Mouse (Mus musculus) adrenal gland, postnatal 4 days (tissue): ENCODE data around the gene Endou. TPM values are rescaled to one million over a fixed set of nuclear protein-coding genes. Genes with fewer than 3 reads are reported as not detected.

Experiments used
- DNase-seq, 2 experiments: peaks; one replicate each; pipeline ENCODE4 v3.0.0; 2021 to 2022; ENCODE audit warnings: low spot score in 2 of 2, mixed read lengths in 2 of 2
- total RNA-seq, 2 experiments: library from RNA; stranded (reverse); gene quantifications; 2 replicates each; pipeline ENCODE4 v1.2.3; 2021

The Endou gene
- total RNA-seq, 2 experiments from 2014 or later = 0.95 to 1.1 TPM

GRCm38 (mm10) chr15:97755361-97755760 lies 24.2 kb upstream of the Endou start:
- DNase-seq = no peak

- no peak for DNase-seq
Observed at GRCm38 (mm10) chr15:97754476-97754875, 23.3 kb upstream of the Endou start.

GRCm38 (mm10) chr15:97752491-97752890 lies 21.4 kb upstream of the Endou start:
- DNase-seq = no peak

GRCm38 (mm10) chr15:97751676-97752075 lies 20.5 kb upstream of the Endou start:
- no peak for DNase-seq

GRCm38 (mm10) chr15:97750697-97751096 lies 19.6 kb upstream of the Endou start:
- DNase-seq = peak in 1 of 2 experiments; percentile 70

- no peak for DNase-seq
Observed at GRCm38 (mm10) chr15:97749841-97750240, 18.7 kb upstream of the Endou start.

- no peak for DNase-seq
Observed at GRCm38 (mm10) chr15:97749397-97749796, 18.3 kb upstream of the Endou start.

GRCm38 (mm10) chr15:97748964-97749363 lies 17.8 kb upstream of the Endou start:
- no peak for DNase-seq

- DNase-seq = no peak
Observed at GRCm38 (mm10) chr15:97748309-97748708, 17.2 kb upstream of the Endou start.

GRCm38 (mm10) chr15:97747486-97747885 lies 16.3 kb upstream of the Endou start:
- DNase-seq = no peak

GRCm38 (mm10) chr15:97746748-97747147 lies 15.6 kb upstream of the Endou start:
- DNase-seq = no peak

GRCm38 (mm10) chr15:97746278-97746677 lies 15.1 kb upstream of the Endou start:
- no peak for DNase-seq

GRCm38 (mm10) chr15:97745331-97745730 lies 14.2 kb upstream of the Endou start:
- DNase-seq = peak; percentile 33 to 41

- DNase-seq = no peak
Observed at GRCm38 (mm10) chr15:97744930-97745329, 13.8 kb upstream of the Endou start.

GRCm38 (mm10) chr15:97743961-97744525 lies 12.9 kb upstream of the Endou start:
- DNase-seq = no peak

GRCm38 (mm10) chr15:97743210-97743609 lies 12.1 kb upstream of the Endou start:
- no peak for DNase-seq

- DNase-seq = no peak
Observed at GRCm38 (mm10) chr15:97742600-97742999, 11.5 kb upstream of the Endou start.

- no peak for DNase-seq
Observed at GRCm38 (mm10) chr15:97742074-97742473, 10.9 kb upstream of the Endou start.

- DNase-seq = no peak
Observed at GRCm38 (mm10) chr15:97741662-97742061, 10.5 kb upstream of the Endou start.

- DNase-seq = no peak
Observed at GRCm38 (mm10) chr15:97740283-97740732, 9.2 kb upstream of the Endou start.

GRCm38 (mm10) chr15:97738923-97739322 lies 7.8 kb upstream of the Endou start:
- no peak for DNase-seq

GRCm38 (mm10) chr15:97731988-97732387 lies 849 bp upstream of the Endou start:
- DNase-seq = no peak

- no peak for DNase-seq
Observed at GRCm38 (mm10) chr15:97730365-97730764, 774 bp downstream of the Endou start.

- no peak for DNase-seq
Observed at GRCm38 (mm10) chr15:97728804-97729203, 2.3 kb downstream of the Endou start.
